Mouse (Mus musculus): ENCODE results near the gene Zfpm1. TPM values are rescaled to one million over a fixed set of nuclear protein-coding genes. Genes with fewer than 3 reads are reported as not detected.

Gene Zfpm1
- polyA plus RNA-seq (2016; fragmentation: Nextera tagmentation; extraction: Ambion mirVana), result 27.6 and 28.4 TPM in 2 replicates

DNA sequence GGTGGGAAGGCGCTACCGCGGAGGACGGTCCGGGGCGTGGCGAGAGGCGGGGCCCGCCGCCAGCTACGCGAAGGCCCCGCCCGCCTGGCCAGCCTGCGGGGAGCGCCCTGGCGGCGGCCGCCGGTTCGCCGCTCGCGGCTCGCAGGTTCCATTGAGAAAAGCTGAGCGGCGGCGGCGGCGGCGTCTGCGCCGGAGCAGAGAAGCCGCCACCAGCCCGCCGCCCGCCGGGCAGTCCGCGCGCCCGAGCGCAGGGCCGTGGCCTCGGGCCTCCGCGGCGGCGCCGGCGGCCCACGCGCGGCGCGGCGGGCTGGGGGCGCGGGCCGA, at the start of gene Zfpm1:
Gene Zfpm1, plus strand, starts transcription at position 107 of the 324 bp plus-strand sequence.
- no peak for ATAC-seq
- Histone ChIP-seq H3K9me3 (replicated peaks) (no peaks in the 10 kb centered on the region), H3K36me3 (peaks cover 24% of the 10 kb centered on the region), H3K27ac (peak within 1 kb of the TSS; percentile 97), H3K9ac (peak within 1 kb of the TSS; percentile 98), H3K4me2 (peak within 1 kb of the TSS; percentile 97), H3K4me1 (peaks cover 70% of the 10 kb centered on the region), H3K4me3 (peak within 1 kb of the TSS; percentile 96), H3K27me3 (replicated peaks) (no peaks in the 10 kb centered on the region)
- 0% methylated on average over 58 of the region's 60 CpGs for WGBS (ENCODE audit: insufficient replicate concordance)

DNA sequence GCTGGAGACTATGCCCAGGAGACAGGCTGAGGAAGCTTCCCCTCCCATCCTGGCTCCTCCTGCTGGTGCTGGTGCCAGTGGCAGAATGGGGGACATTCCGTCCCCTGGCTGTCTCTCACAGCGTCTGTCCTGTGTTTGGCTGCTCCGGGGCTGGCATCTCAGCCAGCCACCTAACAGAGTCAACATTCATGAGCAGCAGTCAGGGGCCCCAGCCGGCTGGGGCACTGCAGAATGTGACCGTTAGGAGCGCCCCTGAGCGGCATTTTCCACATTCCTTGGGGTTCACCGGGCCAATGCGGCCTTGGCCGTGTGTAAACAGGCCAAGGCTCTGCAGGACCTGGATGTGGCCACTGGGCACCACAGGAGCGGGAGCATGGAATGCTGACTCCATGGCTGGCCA, 47.9 kb upstream of the Zfpm1 start:
- no peak overlapping the region for H3K27ac ChIP-seq
- ATAC-seq, result no peak
- no peak overlapping the region for H3K4me3 ChIP-seq
- no peaks in the 10 kb centered on the region for H3K36me3 ChIP-seq
- H3K9me3 ChIP-seq (replicated peaks), result no peaks in the 10 kb centered on the region
- H3K4me1 ChIP-seq, result no peaks in the 10 kb centered on the region
- H3K27me3 ChIP-seq (replicated peaks), result peaks cover 82% of the 10 kb centered on the region
- no peak overlapping the region for H3K9ac ChIP-seq
- H3K4me2 ChIP-seq, result no peak overlapping the region
- WGBS (ENCODE audit: insufficient replicate concordance), result 48% methylated on average over 11 of the region's 11 CpGs

DNA sequence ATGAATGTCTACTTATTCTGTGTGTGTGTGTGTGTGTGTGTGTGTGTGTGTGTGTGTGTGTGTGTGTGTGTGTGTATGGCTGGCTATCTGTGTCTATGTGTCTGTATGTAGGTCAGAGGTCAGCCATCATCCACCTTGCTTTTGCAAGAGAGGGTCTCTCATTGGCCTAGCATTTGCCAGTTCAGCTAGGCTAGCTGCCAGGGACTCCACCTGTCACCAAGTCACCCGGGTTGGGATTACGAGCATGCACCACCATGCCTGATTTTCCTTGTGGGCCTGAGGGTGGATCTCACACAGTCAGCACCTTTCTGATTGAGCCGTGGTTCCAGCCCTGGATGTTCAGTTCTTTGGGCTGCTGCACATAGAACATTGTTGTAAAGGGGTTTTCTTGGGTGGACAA, 45.4 kb upstream of the Zfpm1 start:
- Histone ChIP-seq H3K4me2 (no peak overlapping the region), H3K4me3 (no peak overlapping the region), H3K27me3 (replicated peaks) (peaks cover 57% of the 10 kb centered on the region), H3K9ac (no peak overlapping the region), H3K36me3 (no peaks in the 10 kb centered on the region), H3K9me3 (replicated peaks) (no peaks in the 10 kb centered on the region), H3K4me1 (no peaks in the 10 kb centered on the region), H3K27ac (no peak overlapping the region)
- no peak for ATAC-seq
- WGBS (ENCODE audit: insufficient replicate concordance), result 67% methylated on average over 3 of the region's 3 CpGs

DNA sequence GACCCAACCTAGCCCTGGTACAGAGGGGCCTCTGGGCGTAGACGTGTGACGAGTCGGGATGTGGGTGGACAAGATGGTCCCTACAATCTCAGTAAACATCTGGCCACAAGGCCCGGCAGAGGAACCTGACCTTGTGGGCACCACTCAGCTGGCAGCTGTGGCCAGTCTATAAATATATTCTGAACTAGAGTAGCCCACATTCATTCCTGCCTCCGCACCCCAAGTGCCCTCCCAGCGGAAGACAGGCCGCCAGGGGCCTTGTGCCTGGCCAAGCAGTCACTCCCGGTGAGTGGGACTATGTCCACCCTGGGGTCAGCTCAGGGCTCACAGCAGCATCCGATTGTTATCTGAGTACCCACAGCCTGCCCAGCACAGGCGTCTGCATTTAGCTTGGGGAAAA, 43.7 kb upstream of the Zfpm1 start:
- Histone ChIP-seq H3K27me3 (replicated peaks) (peaks cover 40% of the 10 kb centered on the region), H3K9ac (no peak overlapping the region), H3K9me3 (replicated peaks) (no peaks in the 10 kb centered on the region), H3K4me1 (no peaks in the 10 kb centered on the region), H3K36me3 (no peaks in the 10 kb centered on the region), H3K27ac (no peak overlapping the region), H3K4me2 (no peak overlapping the region), H3K4me3 (no peak overlapping the region)
- WGBS (ENCODE audit: insufficient replicate concordance), result 71% methylated on average over 11 of the region's 11 CpGs
- no peak for ATAC-seq

DNA sequence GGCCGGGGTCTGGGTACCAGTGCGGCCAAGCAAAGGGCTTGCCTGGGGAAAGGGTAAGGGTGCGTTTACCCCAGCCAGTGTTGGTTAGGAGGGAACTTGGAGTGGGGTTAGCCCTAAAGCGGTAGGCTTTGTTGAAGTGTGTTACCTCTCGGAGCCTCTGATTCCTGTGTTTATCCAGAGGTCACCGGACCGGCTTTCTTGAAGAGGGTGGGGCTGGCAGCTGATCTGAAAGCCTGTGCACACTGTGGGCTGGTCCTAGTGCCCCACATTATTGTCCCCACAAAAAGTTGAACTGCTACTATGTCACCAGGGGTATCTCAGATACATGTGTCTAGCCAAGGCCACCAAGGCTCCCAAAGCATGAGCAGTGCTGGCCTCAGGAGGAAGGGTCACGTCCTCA, 43.2 kb upstream of the Zfpm1 start:
- Histone ChIP-seq H3K4me2 (no peak overlapping the region), H3K27ac (no peak overlapping the region), H3K9ac (no peak overlapping the region), H3K4me1 (no peaks in the 10 kb centered on the region), H3K4me3 (no peak overlapping the region), H3K27me3 (replicated peaks) (peaks cover 35% of the 10 kb centered on the region), H3K9me3 (replicated peaks) (no peaks in the 10 kb centered on the region), H3K36me3 (no peaks in the 10 kb centered on the region)
- 65% methylated on average over 8 of the region's 8 CpGs for WGBS (ENCODE audit: insufficient replicate concordance)
- no peak for ATAC-seq

DNA sequence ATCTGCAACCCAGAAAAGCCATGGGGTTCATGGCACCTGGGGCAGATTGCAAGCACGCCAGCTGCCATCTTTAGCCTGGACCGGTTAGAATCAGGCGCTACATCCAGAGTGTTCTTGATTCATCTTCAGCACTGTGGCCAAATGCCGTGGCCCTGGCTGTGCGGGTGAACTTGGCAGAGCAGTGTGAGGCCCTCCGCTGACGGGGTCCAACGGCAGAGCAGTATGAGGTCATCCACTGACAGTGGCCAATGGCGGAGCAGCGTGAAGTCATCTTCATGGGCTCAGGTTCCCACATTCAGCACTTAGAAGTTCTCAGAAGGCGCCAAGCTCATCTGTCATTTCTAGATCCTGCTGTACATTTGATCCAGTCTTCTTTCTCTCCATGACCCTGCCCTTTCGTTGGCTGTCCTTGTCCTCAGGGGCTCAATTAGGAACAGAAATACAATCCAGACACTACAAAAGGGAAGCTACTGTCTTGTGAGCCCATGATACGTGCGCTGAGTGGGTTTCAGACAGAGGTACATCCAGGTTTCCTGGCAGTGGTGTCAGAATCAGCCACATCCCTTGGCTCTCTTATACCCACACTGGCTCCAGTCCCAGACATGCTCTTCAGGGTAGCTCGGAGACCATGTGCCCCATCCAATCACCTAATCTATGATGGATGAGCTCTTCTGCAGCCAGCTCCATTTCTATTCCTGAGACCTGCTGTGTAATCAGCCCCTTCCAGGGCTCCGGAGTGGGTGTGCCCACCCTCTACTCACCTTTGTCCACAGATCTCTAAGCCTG, 41.5 kb upstream of the Zfpm1 start:
- ATAC-seq, result no peak
- H3K4me2 ChIP-seq, result no peak overlapping the region
- WGBS (ENCODE audit: insufficient replicate concordance), result 71% methylated on average over 16 of the region's 16 CpGs

DNA sequence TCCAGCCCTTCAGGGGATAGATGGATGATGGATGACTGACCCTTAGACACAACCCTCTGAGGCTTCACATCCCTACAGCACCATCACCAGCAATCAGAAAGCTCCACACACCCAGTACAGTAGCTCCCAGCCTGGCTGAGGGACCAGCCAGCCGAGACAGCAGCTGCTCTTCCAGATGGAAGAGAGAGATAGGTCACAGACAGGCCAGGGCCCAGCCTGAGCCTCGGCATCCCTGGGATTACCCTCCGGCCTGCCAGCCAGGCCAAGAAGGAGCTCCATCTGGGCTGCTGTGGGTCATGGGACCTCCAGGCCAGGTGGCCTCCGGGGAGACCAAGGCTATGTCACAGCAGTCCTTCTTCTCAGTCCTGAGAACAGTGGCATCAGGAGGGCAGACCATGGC, 38.6 kb upstream of the Zfpm1 start:
- H3K9me3 ChIP-seq (replicated peaks), result no peaks in the 10 kb centered on the region
- H3K4me3 ChIP-seq, result no peak overlapping the region
- 43% methylated on average over 4 of the region's 4 CpGs for WGBS (ENCODE audit: insufficient replicate concordance)
- H3K4me1 ChIP-seq, result no peaks in the 10 kb centered on the region
- H3K27ac ChIP-seq, result no peak overlapping the region
- no peaks in the 10 kb centered on the region for H3K36me3 ChIP-seq
- H3K4me2 ChIP-seq, result no peak overlapping the region
- no peak overlapping the region for H3K9ac ChIP-seq
- ATAC-seq, result no peak
- H3K27me3 ChIP-seq (replicated peaks), result peaks cover 28% of the 10 kb centered on the region

More for the DNA sequence above, 41.5 kb upstream of the Zfpm1 start:
- Histone ChIP-seq H3K4me3 (no peak overlapping the region), H3K9me3 (replicated peaks) (no peaks in the 10 kb centered on the region), H3K4me1 (no peaks in the 10 kb centered on the region), H3K27me3 (replicated peaks) (peaks cover 29% of the 10 kb centered on the region; the same call in 1 of the 2 replicates), H3K9ac (no peak overlapping the region), H3K36me3 (no peaks in the 10 kb centered on the region), H3K27ac (no peak overlapping the region)

DNA sequence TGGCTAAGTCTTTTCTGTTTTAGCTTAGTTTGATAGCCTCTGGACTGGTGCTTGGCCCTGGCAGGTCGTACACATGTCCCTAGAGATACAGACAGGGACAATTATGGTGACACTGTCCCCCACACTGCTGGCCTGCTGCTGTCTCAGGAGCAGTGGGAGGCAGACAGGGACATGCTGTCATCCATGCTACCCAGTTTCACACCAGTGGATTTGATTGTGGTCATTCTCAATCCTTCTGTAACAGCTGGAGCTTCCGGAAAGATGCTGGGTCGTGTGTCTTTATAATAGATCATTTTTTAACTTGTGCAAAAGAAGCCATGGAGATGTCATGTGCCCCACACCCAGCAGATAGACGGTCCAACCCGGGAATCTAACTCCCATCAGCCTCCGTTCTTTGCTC, 36.8 kb upstream of the Zfpm1 start:
- Histone ChIP-seq H3K4me1 (no peaks in the 10 kb centered on the region), H3K9ac (no peak overlapping the region), H3K27me3 (replicated peaks) (peaks cover 42% of the 10 kb centered on the region), H3K4me2 (no peak overlapping the region), H3K36me3 (no peaks in the 10 kb centered on the region), H3K4me3 (no peak overlapping the region), H3K9me3 (replicated peaks) (no peaks in the 10 kb centered on the region), H3K27ac (no peak overlapping the region)
- ATAC-seq, result no peak
- 64% methylated on average over 6 of the region's 6 CpGs for WGBS (ENCODE audit: insufficient replicate concordance)

DNA sequence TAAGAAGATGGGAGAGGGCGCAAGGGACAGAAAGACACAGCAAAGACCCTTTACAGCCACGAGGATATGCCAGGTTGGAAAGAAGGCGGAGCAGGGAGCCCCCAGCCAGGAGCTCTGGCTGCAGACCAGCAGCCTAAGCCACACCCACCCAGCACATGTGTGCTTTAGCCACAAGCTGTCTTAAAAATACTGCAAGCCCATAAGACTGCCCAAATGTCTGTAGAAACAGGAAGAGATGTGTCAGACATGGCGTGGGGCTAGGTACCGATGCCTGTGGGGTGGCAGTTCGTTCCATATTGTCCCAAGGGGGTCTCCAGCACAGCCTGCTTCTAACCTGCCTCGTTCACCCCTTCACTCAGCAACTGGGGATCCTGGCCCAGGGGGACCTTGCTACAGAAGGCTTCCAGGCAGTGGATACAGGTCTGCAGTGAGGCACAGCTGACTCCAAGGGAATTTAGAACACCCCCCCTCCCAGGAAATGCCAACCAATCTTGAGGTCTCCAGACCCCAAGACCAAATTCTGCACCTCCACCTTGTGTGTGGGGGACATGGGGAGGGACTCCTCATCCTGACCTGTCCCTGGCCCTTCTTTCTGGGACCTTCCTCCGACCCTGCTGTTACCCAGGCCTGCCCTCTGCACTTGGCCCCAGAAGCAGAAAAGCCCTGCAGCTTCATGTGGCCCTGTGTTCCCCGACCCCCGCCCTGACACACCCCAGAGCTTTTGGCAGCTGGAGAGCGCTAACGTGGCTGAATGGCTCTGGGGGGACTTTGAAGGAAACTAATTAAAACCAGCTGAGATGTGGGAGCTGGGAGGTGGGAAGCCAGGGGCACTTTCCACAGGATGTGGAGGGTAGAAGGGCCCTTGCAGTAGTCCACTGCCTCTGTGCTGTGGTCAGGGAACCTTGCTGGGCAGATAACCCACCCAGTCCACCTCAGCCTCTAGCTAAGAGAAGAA, 35.4 kb upstream of the Zfpm1 start:
- H3K4me1 ChIP-seq, result no peaks in the 10 kb centered on the region
- H3K4me2 ChIP-seq, result no peak overlapping the region
- no peak for ATAC-seq
- H3K9me3 ChIP-seq (replicated peaks), result no peaks in the 10 kb centered on the region
- no peak overlapping the region for H3K27ac ChIP-seq
- H3K36me3 ChIP-seq, result no peaks in the 10 kb centered on the region
- H3K4me3 ChIP-seq, result no peak overlapping the region
- H3K27me3 ChIP-seq (replicated peaks), result peaks cover 53% of the 10 kb centered on the region
- WGBS (ENCODE audit: insufficient replicate concordance), result 34% methylated on average over 12 of the region's 12 CpGs
- H3K9ac ChIP-seq, result no peak overlapping the region

DNA sequence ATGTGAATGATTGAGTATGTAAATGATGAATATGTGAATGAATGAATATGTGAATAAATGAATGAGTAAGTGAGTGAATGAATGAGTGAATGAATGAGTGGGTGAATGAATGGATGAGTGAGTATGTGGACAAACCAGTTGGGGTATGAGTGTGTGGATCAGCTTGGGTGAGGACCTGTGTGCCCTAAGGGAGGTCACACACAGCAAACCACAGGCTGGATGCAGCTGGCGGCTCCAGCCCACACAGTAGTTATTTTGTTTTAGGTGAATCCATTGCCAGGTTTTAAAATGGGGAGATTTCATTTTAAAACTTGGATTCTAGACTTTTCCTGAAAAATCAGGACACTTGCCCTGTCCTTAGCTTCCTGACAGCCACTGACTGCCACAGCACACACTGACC, 30.2 kb upstream of the Zfpm1 start:
- Histone ChIP-seq H3K27me3 (replicated peaks) (peaks cover 81% of the 10 kb centered on the region), H3K9ac (no peak overlapping the region), H3K9me3 (replicated peaks) (no peaks in the 10 kb centered on the region), H3K4me1 (no peaks in the 10 kb centered on the region), H3K36me3 (no peaks in the 10 kb centered on the region), H3K27ac (no peak overlapping the region), H3K4me3 (no peak overlapping the region), H3K4me2 (no peak overlapping the region)
- WGBS (ENCODE audit: insufficient replicate concordance), result 77% methylated on average over 1 of the region's 1 CpGs
- ATAC-seq, result no peak

DNA sequence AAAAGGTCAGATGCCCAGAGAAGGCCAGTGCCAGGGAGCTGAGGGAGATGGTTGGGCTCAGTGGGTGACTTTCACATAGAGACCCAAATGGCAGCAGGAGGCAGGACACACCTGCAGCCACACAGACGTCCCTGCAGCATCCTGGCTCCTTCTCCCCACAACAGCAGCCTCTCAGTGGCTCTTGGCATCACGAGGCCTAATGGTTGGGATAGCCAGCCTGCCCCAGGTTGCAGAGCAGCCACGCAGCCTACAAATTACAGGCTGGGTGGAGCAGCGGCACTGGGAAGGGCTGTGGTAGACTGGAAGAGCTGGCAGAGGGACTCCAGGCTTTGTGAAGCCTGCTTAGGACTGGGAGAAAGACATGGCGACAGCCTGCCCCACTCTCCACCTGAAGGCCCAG, 29.6 kb upstream of the Zfpm1 start:
- no peak for ATAC-seq
- WGBS (ENCODE audit: insufficient replicate concordance), result 47% methylated on average over 5 of the region's 5 CpGs
- Histone ChIP-seq H3K27ac (no peak overlapping the region), H3K9me3 (replicated peaks) (no peaks in the 10 kb centered on the region), H3K36me3 (no peaks in the 10 kb centered on the region), H3K4me2 (no peak overlapping the region), H3K27me3 (replicated peaks) (peaks cover 84% of the 10 kb centered on the region), H3K9ac (no peak overlapping the region), H3K4me3 (no peak overlapping the region), H3K4me1 (no peaks in the 10 kb centered on the region)

DNA sequence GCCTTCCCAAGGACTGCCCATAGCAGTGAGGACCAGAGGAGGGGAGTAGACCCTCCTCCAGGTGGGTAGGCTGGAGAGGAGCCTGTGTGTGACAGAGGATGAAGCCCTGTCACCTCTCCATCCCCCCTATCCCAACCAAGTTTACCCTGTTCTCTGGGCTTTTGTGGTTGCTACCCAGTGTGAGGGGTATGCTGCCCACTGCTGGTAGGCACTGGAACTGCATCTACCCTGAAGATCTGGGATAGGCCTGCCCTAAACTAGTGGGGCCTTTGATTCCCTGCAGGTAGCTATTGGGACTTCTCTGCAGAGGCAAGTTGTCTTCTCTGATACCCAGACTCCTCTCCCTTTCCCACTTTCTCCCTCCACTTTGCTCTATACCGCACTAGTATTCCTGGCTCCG, 22.6 kb upstream of the Zfpm1 start:
- Histone ChIP-seq H3K4me3 (no peak overlapping the region), H3K4me1 (peaks cover 2% of the 10 kb centered on the region; the same call in 1 of the 2 replicates), H3K4me2 (no peak overlapping the region), H3K27ac (no peak overlapping the region), H3K9me3 (replicated peaks) (no peaks in the 10 kb centered on the region), H3K9ac (no peak overlapping the region), H3K27me3 (replicated peaks) (peaks cover 96% of the 10 kb centered on the region), H3K36me3 (no peaks in the 10 kb centered on the region)
- no peak for ATAC-seq
- 58% methylated on average over 2 of the region's 2 CpGs for WGBS (ENCODE audit: insufficient replicate concordance)

Measured in liver, embryonic 12.5 days (tissue).